Mouse (Mus musculus) brown adipose tissue, adult 24 weeks (tissue): ENCODE results near the gene Pdcd5. TPM values are rescaled to one million over a fixed set of nuclear protein-coding genes. Genes with fewer than 3 reads are reported as not detected.

Source experiments
- H3K27ac ChIP-seq: fragments of 200-500 bp; replicated peaks from 2 replicates; pipeline ENCODE4 v1.5.1; 2012; ENCODE audit warnings: low read depth, mild to moderate bottlenecking, low read length
- H3K4me1 ChIP-seq: fragments of 200-500 bp; 2 replicates; pipeline ENCODE4 v1.6.1; 2012; ENCODE audit warnings: low read length, mixed read lengths; ENCODE audit not compliant: control insufficient read depth, insufficient read depth, insufficient read length
- H3K4me3 ChIP-seq: fragments of 200-500 bp; 2 replicates; pipeline ENCODE4 v1.5.1; 2012; ENCODE audit warnings: low read depth, mild to moderate bottlenecking, low read length, moderate library complexity; ENCODE audit not compliant: insufficient read depth
- polyA plus RNA-seq: library from polyadenylated mRNA; stranded (reverse); fragments of >200 nt; gene quantifications from 2 replicates; pipeline ENCODE4 v1.2.4, GENCODE M21; 2012; ENCODE audit not compliant: missing spikeins, insufficient read depth, insufficient read length

Pdcd5 gene
- polyA plus RNA-seq, 1 experiment: 150 TPM

- Histone ChIP-seq H3K27ac (no peak overlapping the region), H3K4me1 (no peaks in the 10 kb centered on the region), H3K4me3 (no peak overlapping the region)
Observed at GRCm38 (mm10) chr7:35657829-35658228, 10.5 kb upstream of the Pdcd5 start.

GRCm38 (mm10) chr7:35651583-35652270 lies 4.4 kb upstream of the Pdcd5 start:
- Histone ChIP-seq H3K4me1 (no peaks in the 10 kb centered on the region; the same call in 1 of the 2 replicates), H3K4me3 (no peak overlapping the region), H3K27ac (no peak overlapping the region)

- Histone ChIP-seq H3K4me1 (peaks cover 4% of the 10 kb centered on the region; the same call in 1 of the 2 replicates), H3K27ac (no peak overlapping the region), H3K4me3 (no peak overlapping the region)
Observed at GRCm38 (mm10) chr7:35650716-35651410, 3.5 kb upstream of the Pdcd5 start.

- no peak overlapping the region for H3K27ac ChIP-seq
- H3K4me1 ChIP-seq: peaks cover 4% of the 10 kb centered on the region; the same call in 1 of the 2 replicates
- no peak overlapping the region for H3K4me3 ChIP-seq
Observed at GRCm38 (mm10) chr7:35649071-35649470, 1.8 kb upstream of the Pdcd5 start.

DNA sequence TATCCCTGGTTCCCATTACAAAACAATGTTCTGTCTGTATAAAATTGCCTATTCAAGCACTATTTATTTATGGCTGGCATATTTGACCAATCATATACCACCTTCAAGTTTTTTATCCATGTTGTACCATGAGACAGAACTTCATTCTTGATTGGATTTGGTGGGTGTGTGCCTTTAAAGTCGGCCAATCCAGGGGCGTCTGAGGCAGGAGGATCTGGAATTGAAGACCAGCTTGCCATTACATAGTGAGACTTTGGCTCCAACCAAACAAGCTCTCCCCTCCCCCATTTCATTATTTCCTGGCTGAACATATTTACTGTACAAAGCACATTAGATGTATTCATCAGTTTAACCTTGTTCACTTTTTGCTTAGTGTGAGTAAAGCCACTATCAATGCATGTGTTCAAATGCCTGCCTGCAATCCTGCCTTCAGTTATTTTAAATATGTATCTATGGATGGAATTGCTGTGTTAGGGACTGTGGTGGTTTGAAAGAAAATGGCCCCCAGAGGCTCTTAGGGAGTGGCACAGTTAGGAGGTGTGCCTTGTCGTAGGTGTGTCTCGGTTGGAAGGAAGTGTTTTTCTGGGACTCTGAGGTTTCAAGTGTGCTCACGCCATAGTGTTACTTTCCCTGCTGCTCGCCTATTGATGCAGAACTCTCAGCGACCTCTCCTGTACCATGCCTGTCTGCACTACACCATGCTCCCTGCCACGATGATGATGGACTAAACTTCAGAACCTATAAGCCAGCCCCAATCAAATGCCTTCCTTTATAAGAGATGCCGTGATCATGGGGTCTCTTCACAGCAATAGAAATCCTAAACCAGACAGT lies 1.1 kb upstream of the Pdcd5 start:
- no peak overlapping the region for H3K27ac ChIP-seq
- H3K4me3 ChIP-seq: no peak overlapping the region
- H3K4me1 ChIP-seq: peaks cover 4% of the 10 kb centered on the region; the same call in 1 of the 2 replicates

DNA sequence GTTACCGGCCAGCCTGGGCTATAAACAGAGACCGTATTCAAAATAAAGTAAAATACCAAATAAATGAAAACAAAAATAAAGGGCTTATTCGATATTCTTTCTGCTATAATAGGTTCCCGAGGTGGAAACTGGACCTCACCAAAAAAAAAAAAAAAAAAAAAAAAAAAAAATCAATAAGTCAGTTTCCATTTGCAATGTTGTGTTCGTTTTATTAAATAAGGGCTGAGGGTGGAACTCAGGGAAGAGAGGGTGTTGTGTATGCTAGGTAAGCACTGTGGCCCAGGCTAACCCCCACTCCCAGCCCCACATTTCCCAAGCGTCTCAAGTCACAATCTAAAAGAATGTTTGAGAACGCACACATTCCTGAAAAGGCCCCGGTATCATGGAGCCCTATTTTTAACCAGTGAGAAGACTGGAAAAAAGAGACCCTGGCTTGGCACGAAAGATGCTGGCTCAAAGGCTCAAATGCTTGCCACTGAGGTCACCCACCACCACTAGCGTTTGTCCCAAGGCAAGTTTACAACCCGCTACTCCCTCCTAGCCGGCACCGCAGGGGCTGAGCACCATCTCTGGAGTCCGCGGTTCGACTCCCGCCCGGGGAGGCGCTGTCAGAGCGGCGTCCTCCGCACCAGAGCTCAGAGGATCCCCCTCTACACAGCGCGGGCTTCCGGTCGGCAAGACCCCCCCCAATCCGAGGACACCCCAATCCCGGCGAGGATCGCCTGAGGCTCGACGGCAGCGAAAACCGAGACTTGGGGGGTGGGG lies 822 bp downstream of the Pdcd5 start:
- H3K4me1 ChIP-seq: peaks cover 4% of the 10 kb centered on the region; the same call in 1 of the 2 replicates
- H3K27ac ChIP-seq: no peak overlapping the region
- peak overlapping the region; percentile 97 for H3K4me3 ChIP-seq

DNA sequence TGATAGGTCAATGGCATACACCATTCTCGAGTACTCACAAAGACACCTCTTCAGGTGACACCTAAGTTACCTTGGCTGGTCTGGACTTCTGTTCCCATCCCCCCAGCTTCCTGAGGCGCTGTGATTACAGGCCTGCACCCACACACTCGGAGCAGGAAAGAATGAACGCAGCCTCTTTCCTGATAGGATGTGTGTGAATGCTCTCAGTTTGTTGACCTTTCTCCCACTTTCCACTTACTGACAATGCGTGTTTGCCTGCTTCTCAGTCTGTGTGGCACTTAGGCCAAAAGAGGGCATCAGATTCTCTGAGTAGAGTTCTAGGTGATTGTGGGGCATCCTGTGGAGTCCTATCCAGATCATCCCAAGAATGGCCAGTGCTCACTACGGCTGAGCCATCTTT lies 7.2 kb downstream of the Pdcd5 start:
- no peaks in the 10 kb centered on the region for H3K4me1 ChIP-seq
- no peak overlapping the region for H3K27ac ChIP-seq
- H3K4me3 ChIP-seq: no peak overlapping the region

DNA sequence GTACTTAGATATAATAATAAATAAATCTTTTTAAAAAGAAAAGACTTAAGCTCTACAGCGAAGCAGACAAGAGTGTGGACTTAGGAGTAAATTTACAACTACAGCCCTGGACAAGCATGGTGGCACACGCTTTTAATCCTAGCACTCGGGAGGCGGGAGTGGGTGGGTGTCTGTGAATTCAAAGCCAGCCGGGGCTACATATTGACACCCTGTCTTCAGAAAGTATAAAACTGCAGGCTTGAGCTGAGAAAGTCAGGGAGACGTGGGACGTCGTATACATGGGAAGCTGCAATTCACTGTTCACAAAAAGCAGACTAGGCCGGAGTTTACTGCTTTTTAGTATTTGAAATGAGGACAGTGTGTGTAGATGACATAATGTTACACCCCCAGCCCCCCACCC lies 10.4 kb downstream of the Pdcd5 start:
- no peak overlapping the region for H3K27ac ChIP-seq
- no peak overlapping the region for H3K4me3 ChIP-seq
- no peaks in the 10 kb centered on the region for H3K4me1 ChIP-seq

DNA sequence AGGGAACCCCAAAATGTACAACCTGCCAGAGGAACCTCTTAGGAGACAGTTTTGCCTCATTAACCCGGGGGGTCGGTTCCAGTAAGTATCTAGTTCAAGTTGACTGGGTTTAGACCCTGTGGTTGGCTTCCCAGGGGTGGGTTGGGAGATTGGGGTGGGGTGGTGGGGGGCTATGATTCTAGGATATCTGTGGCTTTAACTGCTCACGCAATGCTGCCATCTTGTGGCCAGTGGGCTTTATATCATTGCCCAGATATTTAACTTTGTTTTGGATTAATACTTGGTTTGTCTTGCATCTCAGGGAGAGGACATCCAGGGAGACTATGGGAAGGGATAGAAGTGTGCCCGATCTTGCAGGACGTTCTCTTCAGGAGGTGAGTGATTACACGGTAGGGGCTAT lies 11.1 kb downstream of the Pdcd5 start:
- Histone ChIP-seq H3K27ac (no peak overlapping the region), H3K4me3 (no peak overlapping the region), H3K4me1 (no peaks in the 10 kb centered on the region)

GRCm38 (mm10) chr7:35628496-35628895 lies 18.8 kb downstream of the Pdcd5 start:
- no peaks in the 10 kb centered on the region for H3K4me1 ChIP-seq
- no peak overlapping the region for H3K27ac ChIP-seq

GRCm38 (mm10) chr7:35627371-35627770 lies 19.9 kb downstream of the Pdcd5 start:
- Histone ChIP-seq H3K4me1 (no peaks in the 10 kb centered on the region), H3K27ac (no peak overlapping the region), H3K4me3 (no peak overlapping the region)

More at GRCm38 (mm10) chr7:35628496-35628895, 18.8 kb downstream of the Pdcd5 start:
- H3K4me3 ChIP-seq: no peak overlapping the region

DNA sequence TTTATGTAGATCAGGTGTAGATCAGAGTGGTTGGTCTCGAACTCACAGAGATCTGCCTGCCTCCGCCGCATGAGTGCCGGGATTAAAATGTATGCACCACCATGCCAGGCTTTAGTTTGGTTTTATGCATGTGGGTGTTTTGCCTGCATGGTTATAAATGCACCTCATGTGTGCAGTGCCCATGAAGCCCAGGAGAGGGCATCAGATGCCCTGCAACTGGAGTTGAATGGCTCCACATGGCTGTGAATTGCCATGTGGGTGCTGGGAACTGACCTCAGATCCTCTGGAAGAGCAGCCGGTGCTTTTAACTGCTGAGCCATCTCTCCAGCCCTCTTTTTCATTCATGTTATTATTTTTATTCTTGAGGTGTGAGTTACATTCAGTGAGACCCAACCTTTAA lies 21.3 kb downstream of the Pdcd5 start:
- Histone ChIP-seq H3K27ac (no peak overlapping the region), H3K4me3 (no peak overlapping the region), H3K4me1 (no peaks in the 10 kb centered on the region)

GRCm38 (mm10) chr7:35622626-35623025 lies 24.7 kb downstream of the Pdcd5 start:
- Histone ChIP-seq H3K4me1 (no peaks in the 10 kb centered on the region), H3K27ac (no peak overlapping the region), H3K4me3 (no peak overlapping the region)

DNA sequence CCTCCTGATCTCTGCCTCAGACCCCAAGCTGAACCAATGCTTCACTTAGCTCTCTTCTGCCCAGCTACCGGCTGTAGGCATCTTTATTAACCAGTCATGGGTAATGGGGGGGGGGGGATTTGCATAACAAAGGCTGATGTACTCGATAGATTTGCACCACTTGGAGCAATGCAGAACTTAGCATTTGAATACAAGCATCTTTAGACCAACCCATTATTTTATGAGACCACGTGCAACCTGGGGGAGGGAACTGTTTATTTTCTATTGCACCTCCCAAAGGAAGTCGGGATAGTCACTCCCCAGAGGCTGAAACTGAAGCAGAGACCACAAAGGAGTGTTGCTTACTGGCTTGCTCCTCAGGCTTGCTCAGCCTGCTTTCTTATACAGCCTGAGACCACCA lies 29.8 kb downstream of the Pdcd5 start:
- H3K4me1 ChIP-seq: no peaks in the 10 kb centered on the region
- H3K4me3 ChIP-seq: no peak overlapping the region
- H3K27ac ChIP-seq: no peak overlapping the region

GRCm38 (mm10) chr7:35609245-35609644 lies 38.1 kb downstream of the Pdcd5 start:
- H3K4me3 ChIP-seq: no peak overlapping the region
- no peak overlapping the region for H3K27ac ChIP-seq
- H3K4me1 ChIP-seq: no peaks in the 10 kb centered on the region
